24 mouse cellular contexts compared by ENCODE assay signal in the genomic region with DNA sequence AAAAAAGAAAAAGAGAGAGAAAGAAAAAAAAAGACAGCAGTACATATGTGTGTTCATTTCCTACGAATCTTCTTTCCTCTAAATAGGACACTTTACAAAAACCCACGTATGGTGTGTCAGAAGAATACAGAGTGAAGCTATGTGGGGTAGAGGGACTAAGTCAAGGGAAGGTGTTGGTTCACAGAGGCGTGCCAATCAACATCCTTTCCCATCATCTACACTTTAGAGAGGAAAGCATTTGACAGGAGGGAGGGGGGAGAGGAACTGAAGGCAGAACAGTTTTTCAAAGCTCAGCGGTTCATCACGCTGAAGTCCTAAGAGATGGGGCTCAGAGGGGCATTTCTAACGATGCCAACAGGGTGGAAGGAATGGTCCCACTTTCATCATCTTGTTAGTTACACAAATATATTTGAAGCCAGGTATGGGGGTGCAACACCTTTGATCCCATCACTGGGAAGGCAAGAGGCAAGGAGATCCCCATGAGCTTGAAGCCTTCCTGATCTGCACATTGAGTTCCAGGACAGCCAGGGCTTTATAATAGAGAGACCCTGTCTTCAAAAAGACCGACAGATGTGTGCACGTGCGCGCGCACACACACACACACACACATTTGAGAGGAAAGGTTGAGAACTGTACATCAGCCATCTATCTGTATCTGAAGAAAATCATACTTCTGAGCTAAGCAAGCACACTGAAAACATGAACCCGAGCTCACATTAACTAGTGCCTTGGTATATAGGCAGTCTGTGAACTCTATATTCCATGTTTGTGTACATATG. TPM values are rescaled to one million over a fixed set of nuclear protein-coding genes. Genes with fewer than 3 reads are reported as not detected.
DNase-seq lines count a peak whose midpoint lies in the region; ATAC-seq and TF ChIP-seq lines count a peak whose summit lies in the region.
"Had no signal": no experiment of that assay in that cellular context is flagged by ENCODE, and none has a peak within 500 bp of the region (broad histone marks: within the 10 kb centered on the region; RNA-seq: fewer than 3 reads in every experiment).

No protein-coding gene starts in this region.

- H3K4me2 ChIP-seq in heart, postnatal 0 days (ENCODE audit: low read depth, low read length): no peak overlapping the region
- H3K4me2 ChIP-seq in heart, embryonic 11.5 days: no peak overlapping the region

- TF ChIP-seq CTCF in heart, postnatal 0 days (IDR thresholded peaks at IDR 0.05; ENCODE audit: low read depth): no peak
- no peak for TF ChIP-seq CTCF in spleen, adult 2 months (IDR thresholded peaks at IDR 0.05; ENCODE audit: extremely low read depth, insufficient read depth, insufficient read length, insufficient replicate concordance)

- WGBS in heart, postnatal 0 days: 48% methylated on average over 12 of the region's 12 CpGs
- 38% methylated on average over 12 of the region's 12 CpGs for WGBS in heart, embryonic 11.5 days (ENCODE audit: insufficient replicate concordance)
- 25% methylated on average over 12 of the region's 12 CpGs for WGBS in spleen, adult 2 months
- 46% methylated on average over 12 of the region's 12 CpGs for WGBS in embryonic facial prominence, embryonic 10.5 days

- TF ChIP-seq EP300 in heart, postnatal 0 days (IDR thresholded peaks at IDR 0.05; ENCODE audit: low read depth): no peak

- TF ChIP-seq POLR2A in spleen, adult 2 months (IDR thresholded peaks at IDR 0.05; ENCODE audit: low read depth, low read length): peak; percentile 57

- DNase-seq in heart, postnatal 0 days (ENCODE audit: low spot score): no peak
- peak in 1 of 2 experiments; percentile 55 for DNase-seq in spleen, adult 2 months (ENCODE audit: low read depth in 1 of 2, low spot score in 2 of 2)
- DNase-seq in spleen, postnatal 4 days (ENCODE audit: low spot score in 2 of 2): no peak
- DNase-seq in embryonic facial prominence, embryonic 10.5 days (ENCODE audit: low spot score): peak; percentile 24
- peak; percentile 31 for DNase-seq in thymus, postnatal 4 days
- DNase-seq: midbrain, embryonic 14.5 days had no signal

- H3K27ac ChIP-seq in heart, postnatal 0 days (ENCODE audit: low read depth): no peak overlapping the region
- H3K27ac ChIP-seq in heart, embryonic 11.5 days (ENCODE audit: low read depth, low read length): no peak overlapping the region
- H3K27ac ChIP-seq in spleen, adult 2 months (ENCODE audit: insufficient read depth, low read length): peak overlapping the region; percentile 94
- H3K27ac ChIP-seq in embryonic facial prominence, embryonic 10.5 days (replicated peaks): no peak overlapping the region
- H3K27ac ChIP-seq: gastrocnemius, adult 2 months; liver, embryonic 14.5 days; neural tube, embryonic 12.5 days had no signal

- H3K9ac ChIP-seq in heart, postnatal 0 days (replicated peaks; ENCODE audit: low read depth, low read length): no peak overlapping the region
- no peak overlapping the region for H3K9ac ChIP-seq in heart, embryonic 11.5 days (ENCODE audit: low read depth, low read length)
- H3K9ac ChIP-seq: liver, embryonic 14.5 days had no signal

- H3K36me3 ChIP-seq in heart, postnatal 0 days (replicated peaks; ENCODE audit: control insufficient read depth, insufficient read depth, low read length): no peaks in the 10 kb centered on the region
- H3K36me3 ChIP-seq in heart, embryonic 11.5 days (ENCODE audit: control insufficient read depth, insufficient read depth, low read length): no peaks in the 10 kb centered on the region
- H3K36me3 ChIP-seq in spleen, adult 2 months (ENCODE audit: control insufficient read depth, insufficient read depth, low read length): no peaks in the 10 kb centered on the region; the same call in 1 of the 2 replicates
- H3K36me3 ChIP-seq in embryonic facial prominence, embryonic 10.5 days (replicated peaks): no peaks in the 10 kb centered on the region
- H3K36me3 ChIP-seq: neural tube, embryonic 12.5 days had no signal

- ATAC-seq in heart, postnatal 0 days (ENCODE audit: insufficient read depth, low read depth): no peak
- no peak for ATAC-seq in heart, embryonic 11.5 days (replicated peaks; ENCODE audit: insufficient number of reproducible peaks, low FRiP score, low TSS enrichment)
- ATAC-seq in megakaryocyte, adult 5-6 weeks (ENCODE audit: poor library complexity, severe bottlenecking): no peak
- ATAC-seq: forebrain, embryonic 16.5 days had no signal

- peaks cover 76% of the 10 kb centered on the region for H3K27me3 ChIP-seq in heart, postnatal 0 days (ENCODE audit: control insufficient read depth, insufficient read depth, low read length)
- H3K27me3 ChIP-seq in heart, embryonic 11.5 days (ENCODE audit: control insufficient read depth, insufficient read depth, low read length): peaks cover 56% of the 10 kb centered on the region
- no peaks in the 10 kb centered on the region for H3K27me3 ChIP-seq in spleen, adult 2 months (ENCODE audit: control insufficient read depth, insufficient read depth, low read length)
- peaks cover 90% of the 10 kb centered on the region for H3K27me3 ChIP-seq in embryonic facial prominence, embryonic 10.5 days (replicated peaks; ENCODE audit: low read depth, poor library complexity, severe bottlenecking)

- H3K9me3 ChIP-seq in heart, postnatal 0 days (replicated peaks; ENCODE audit: control insufficient read depth, low read length): no peaks in the 10 kb centered on the region
- H3K9me3 ChIP-seq in heart, embryonic 11.5 days (replicated peaks; ENCODE audit: control insufficient read depth, low read length): no peaks in the 10 kb centered on the region
- no peaks in the 10 kb centered on the region for H3K9me3 ChIP-seq in embryonic facial prominence, embryonic 10.5 days
- H3K9me3 ChIP-seq: neural tube, embryonic 12.5 days had no signal

- peaks cover 5% of the 10 kb centered on the region; the same call in 1 of the 2 replicates for H3K4me1 ChIP-seq in heart, postnatal 0 days (ENCODE audit: control insufficient read depth, insufficient read depth)
- no peaks in the 10 kb centered on the region for H3K4me1 ChIP-seq in heart, embryonic 11.5 days (ENCODE audit: control insufficient read depth, insufficient read depth, low read length)
- H3K4me1 ChIP-seq in spleen, adult 2 months (ENCODE audit: control insufficient read depth, insufficient read depth, insufficient read length): peaks cover 13% of the 10 kb centered on the region; the same call in 1 of the 2 replicates
- peaks cover 20% of the 10 kb centered on the region for H3K4me1 ChIP-seq in embryonic facial prominence, embryonic 10.5 days

- peak overlapping the region; percentile 54; the same call in 1 of the 2 replicates for H3K4me3 ChIP-seq in heart, postnatal 0 days (ENCODE audit: low read depth, low read length)
- no peak overlapping the region for H3K4me3 ChIP-seq in heart, embryonic 11.5 days (ENCODE audit: low read depth, low read length)
- peak overlapping the region; percentile 88 for H3K4me3 ChIP-seq in spleen, adult 2 months (ENCODE audit: extremely low read depth, insufficient read depth, insufficient read length)
- no peak overlapping the region for H3K4me3 ChIP-seq in embryonic facial prominence, embryonic 10.5 days

RNA-seq across cellular contexts. Expression of a gene that starts 0.9 kb away (rescaled TPM):
- total RNA-seq in heart, postnatal 0 days (2014; rRNA removed; ENCODE audit: low replicate concordance): 8.3 TPM in 1 of 2 replicates, not detected in the other
- polyA plus RNA-seq in heart, postnatal 0 days (2015; fragmentation: Nextera tagmentation; extraction: Ambion mirVana): 0.15 TPM in 1 of 2 replicates, not detected in the other
- polyA plus RNA-seq in heart, embryonic 11.5 days (2014; fragmentation: Nextera tagmentation; extraction: Ambion mirVana): 0.13 TPM in 1 of 2 replicates, not detected in the other
- 104 and 113 TPM in 2 replicates for polyA plus RNA-seq in spleen, adult 2 months (2012; rRNA removed)
- polyA plus RNA-seq in embryonic facial prominence, embryonic 10.5 days (2016; fragmentation: Nextera tagmentation; extraction: Ambion mirVana): 0.05 and 0.13 TPM in 2 replicates
- 6.0 and 9.9 TPM in 2 replicates for total RNA-seq in megakaryocyte, adult 5-6 weeks (2015)
- 6.6 and 11.0 TPM in 2 replicates for total RNA-seq in megakaryocyte, adult 5-6 weeks (2017)
- total RNA-seq: layer of hippocampus, postnatal 36 days had no signal
- polyA plus RNA-seq: C2C12; forebrain, embryonic 16.5 days; limb, embryonic 11.5 days; midbrain, embryonic 14.5 days had no signal

RNA-seq across cellular contexts. Expression of a gene that starts 4.2 kb away (rescaled TPM):
- not detected in 2 replicates for total RNA-seq in heart, postnatal 0 days (2014; rRNA removed; ENCODE audit: low replicate concordance)
- 0.14 and 0.23 TPM in 2 replicates for polyA plus RNA-seq in heart, postnatal 0 days (2015; fragmentation: Nextera tagmentation; extraction: Ambion mirVana)
- 0.33 and 0.62 TPM in 2 replicates for polyA plus RNA-seq in heart, embryonic 11.5 days (2014; fragmentation: Nextera tagmentation; extraction: Ambion mirVana)
- 1.2 TPM in 2 replicates for polyA plus RNA-seq in spleen, adult 2 months (2012; rRNA removed)
- polyA plus RNA-seq in embryonic facial prominence, embryonic 10.5 days (2016; fragmentation: Nextera tagmentation; extraction: Ambion mirVana): 0.20 and 0.47 TPM in 2 replicates
- total RNA-seq in megakaryocyte, adult 5-6 weeks (2015): 0.34 and 5.4 TPM in 2 replicates
- 0.81 TPM in 1 of 2 replicates, not detected in the other for total RNA-seq in megakaryocyte, adult 5-6 weeks (2017)
- total RNA-seq: gastrocnemius, adult 2 months; heart, adult 8-10 months; heart, postnatal 14 days; layer of hippocampus, postnatal 36 days had no signal
- polyA plus RNA-seq: C2C12; forebrain, embryonic 16.5 days; midbrain, embryonic 14.5 days; neural tube, embryonic 12.5 days had no signal

RNA-seq across cellular contexts. Expression of a gene that starts 40.5 kb away (rescaled TPM):
- 36.1 and 44.8 TPM in 2 replicates for total RNA-seq in heart, postnatal 0 days (2014; rRNA removed; ENCODE audit: low replicate concordance)
- polyA plus RNA-seq in heart, postnatal 0 days (2015; fragmentation: Nextera tagmentation; extraction: Ambion mirVana): 49.4 and 50.2 TPM in 2 replicates
- polyA plus RNA-seq in heart, embryonic 11.5 days (2014; fragmentation: Nextera tagmentation; extraction: Ambion mirVana): 9.6 and 15.0 TPM in 2 replicates
- polyA plus RNA-seq in spleen, adult 2 months (2012; rRNA removed): 37.4 and 42.9 TPM in 2 replicates
- polyA plus RNA-seq in embryonic facial prominence, embryonic 10.5 days (2016; fragmentation: Nextera tagmentation; extraction: Ambion mirVana): 56.7 and 57.7 TPM in 2 replicates
- 5.1 and 7.8 TPM in 2 replicates for total RNA-seq in megakaryocyte, adult 5-6 weeks (2015)
- 6.3 and 8.8 TPM in 2 replicates for total RNA-seq in megakaryocyte, adult 5-6 weeks (2017)

RNA-seq across cellular contexts. Expression of a gene that starts 51.4 kb away (rescaled TPM):
- total RNA-seq in heart, postnatal 0 days (2014; rRNA removed; ENCODE audit: low replicate concordance): not detected in 2 replicates
- polyA plus RNA-seq in heart, postnatal 0 days (2015; fragmentation: Nextera tagmentation; extraction: Ambion mirVana): not detected in 2 replicates
- not detected in 2 replicates for polyA plus RNA-seq in heart, embryonic 11.5 days (2014; fragmentation: Nextera tagmentation; extraction: Ambion mirVana)
- not detected in 2 replicates for polyA plus RNA-seq in spleen, adult 2 months (2012; rRNA removed)
- polyA plus RNA-seq in embryonic facial prominence, embryonic 10.5 days (2016; fragmentation: Nextera tagmentation; extraction: Ambion mirVana): not detected in 2 replicates
- not detected in 2 replicates for total RNA-seq in megakaryocyte, adult 5-6 weeks (2015)
- total RNA-seq in megakaryocyte, adult 5-6 weeks (2017): not detected in 2 replicates
- total RNA-seq: adrenal gland, postnatal 25 days; gastrocnemius, adult 2 months; heart, adult 8-10 months; heart, postnatal 14 days; layer of hippocampus, postnatal 36 days had no signal
- polyA plus RNA-seq: activated CD4-positive, CD25-positive, alpha-beta regulatory T cell, adult 4 months; C2C12; embryonic facial prominence, embryonic 11.5 days; forebrain, embryonic 16.5 days; inflammation-experienced regulatory T-cells, adult 6 months; kidney, embryonic 14.5 days; large intestine, adult 2 months; limb, embryonic 11.5 days; liver, embryonic 14.5 days; midbrain, embryonic 14.5 days; neural tube, embryonic 12.5 days; testis, adult 2 months had no signal

Comparison
In these comparisons a context has a peak if more than half of its experiments do, and no peak if none do; other contexts are left out.
1. H3K4me3 ChIP-seq: peak in heart, postnatal 0 days (single experiment) and spleen, adult 2 months (single experiment); none in heart, embryonic 11.5 days (single experiment) and embryonic facial prominence, embryonic 10.5 days (single experiment).
2. DNase-seq: peak in embryonic facial prominence, embryonic 10.5 days (single experiment) and thymus, postnatal 4 days (single experiment); none in heart, postnatal 0 days (single experiment) and spleen, postnatal 4 days (0 of 2).
3. RNA of a gene that starts 0.9 kb away (polyA plus RNA-seq): 104 to 113 TPM in spleen, adult 2 months; 0.15 TPM in heart, postnatal 0 days, 0.13 TPM in heart, embryonic 11.5 days and 0.05 to 0.13 TPM in embryonic facial prominence, embryonic 10.5 days; every median in the first group is over 10 times any median in the second.